Mouse (Mus musculus) forebrain, embryonic 12.5 days (tissue): Measurements from ENCODE around the gene Plcd1. TPM values are rescaled to one million over a fixed set of nuclear protein-coding genes. Genes with fewer than 3 reads are reported as not detected.

Experiments
- ATAC-seq: fragments of 200-750 bp; cut with Nextera tagmentation; 2 replicates; pipeline ENCODE4 v1.8.0; 2017; ENCODE audit warnings: moderate TSS enrichment; ENCODE audit not compliant: low FRiP score
- H3K27ac ChIP-seq: fragments of 300-500 bp; sonication (generic); 2 replicates; pipeline ENCODE4 v1.5.1; 2016; ENCODE audit warnings: mild to moderate bottlenecking
- H3K27me3 ChIP-seq: fragments of 300-500 bp; sonication (generic); 2 replicates; pipeline ENCODE4 v1.6.1; 2016; ENCODE audit warnings: mild to moderate bottlenecking
- H3K36me3 ChIP-seq: fragments of 300-500 bp; sonication (generic); replicated peaks from 2 replicates; pipeline ENCODE4 v1.6.1; 2016; ENCODE audit warnings: mild to moderate bottlenecking
- H3K4me1 ChIP-seq: fragments of 300-500 bp; sonication (generic); 2 replicates; pipeline ENCODE4 v1.6.1; 2016
- H3K4me2 ChIP-seq: fragments of 300-500 bp; sonication (generic); 2 replicates; pipeline ENCODE4 v1.6.1; 2016; ENCODE audit warnings: mild to moderate bottlenecking, moderate library complexity
- H3K4me3 ChIP-seq: fragments of 300-500 bp; sonication (generic); replicated peaks from 2 replicates; pipeline ENCODE4 v1.5.1; 2016; ENCODE audit warnings: mild to moderate bottlenecking
- H3K9ac ChIP-seq: fragments of 300-500 bp; sonication (generic); 2 replicates; pipeline ENCODE4 v1.6.1; 2016; ENCODE audit warnings: mild to moderate bottlenecking
- H3K9me3 ChIP-seq: fragments of 300-500 bp; sonication (generic); 2 replicates; pipeline ENCODE4 v1.6.1; 2016
- WGBS: fragments of 180-500 bp; shearing (Covaris S2); methylation state at CpG from one replicate; pipeline ENCODE4 v1.1.7; 2016; 5-methylcytosine and 5-hydroxymethylcytosine counted together
- polyA plus RNA-seq: library from polyadenylated mRNA; unstranded; fragments of >200 nt; fragmentation: Nextera tagmentation; extraction: Ambion mirVana; gene quantifications from 2 replicates; pipeline ENCODE4 v1.2.1, GENCODE M21; 2016

Plcd1 gene
- polyA plus RNA-seq = 11.0 and 16.8 TPM in 2 replicates

- no peaks in the 10 kb centered on the region for H3K9me3 ChIP-seq
- H3K4me2 ChIP-seq = peak within 1 kb of the TSS; percentile 73
- H3K4me1 ChIP-seq = peaks cover 37% of the 10 kb centered on the region
- H3K4me3 ChIP-seq = peak within 1 kb of the TSS; percentile 48
- no peaks in the 10 kb centered on the region for H3K36me3 ChIP-seq
- 7% methylated on average over 45 of the region's 45 CpGs for WGBS
- H3K27ac ChIP-seq = no peak within 1 kb of the TSS
- H3K9ac ChIP-seq = peak within 1 kb of the TSS; percentile 21
- H3K27me3 ChIP-seq = peaks cover 64% of the 10 kb centered on the region
- peak; percentile 70 for ATAC-seq
Measured at GRCm38 (mm10) chr9:119093419-119094295, at the start of gene Plcd1. TSS of gene Plcd1 (minus strand) at chr9:119093502.

GRCm38 (mm10) chr9:119142066-119142465 is 48.8 kb upstream of the Plcd1 start:
- Histone ChIP-seq H3K36me3 (no peaks in the 10 kb centered on the region), H3K27ac (no peak overlapping the region), H3K9me3 (no peaks in the 10 kb centered on the region), H3K4me1 (no peaks in the 10 kb centered on the region), H3K4me2 (no peak overlapping the region), H3K9ac (no peak overlapping the region), H3K27me3 (no peaks in the 10 kb centered on the region), H3K4me3 (no peak overlapping the region)
- no peak for ATAC-seq
- WGBS = 87% methylated on average over 5 of the region's 5 CpGs

GRCm38 (mm10) chr9:119138836-119139235 is 45.5 kb upstream of the Plcd1 start:
- Histone ChIP-seq H3K4me3 (no peak overlapping the region), H3K9me3 (no peaks in the 10 kb centered on the region), H3K27me3 (no peaks in the 10 kb centered on the region), H3K4me2 (no peak overlapping the region), H3K9ac (no peak overlapping the region), H3K27ac (no peak overlapping the region), H3K4me1 (no peaks in the 10 kb centered on the region), H3K36me3 (no peaks in the 10 kb centered on the region)
- ATAC-seq = no peak
- WGBS = 91% methylated on average over 2 of the region's 2 CpGs

- H3K36me3 ChIP-seq = no peaks in the 10 kb centered on the region
- H3K9me3 ChIP-seq = no peaks in the 10 kb centered on the region
- H3K27ac ChIP-seq = no peak overlapping the region
- no peaks in the 10 kb centered on the region for H3K27me3 ChIP-seq
- ATAC-seq = no peak
- H3K4me1 ChIP-seq = no peaks in the 10 kb centered on the region
- 72% methylated on average over 5 of the region's 5 CpGs for WGBS
- H3K4me3 ChIP-seq = no peak overlapping the region
- H3K4me2 ChIP-seq = no peak overlapping the region
- no peak overlapping the region for H3K9ac ChIP-seq
Measured at GRCm38 (mm10) chr9:119130692-119131091, 37.4 kb upstream of the Plcd1 start.

GRCm38 (mm10) chr9:119128436-119129181 is 35.3 kb upstream of the Plcd1 start:
- Histone ChIP-seq H3K36me3 (no peaks in the 10 kb centered on the region), H3K9me3 (no peaks in the 10 kb centered on the region), H3K4me1 (no peaks in the 10 kb centered on the region), H3K4me3 (no peak overlapping the region), H3K4me2 (no peak overlapping the region), H3K27ac (no peak overlapping the region), H3K27me3 (no peaks in the 10 kb centered on the region), H3K9ac (no peak overlapping the region)
- ATAC-seq = no peak
- 83% methylated on average over 12 of the region's 12 CpGs for WGBS

GRCm38 (mm10) chr9:119122596-119123369 is 29.5 kb upstream of the Plcd1 start:
- H3K36me3 ChIP-seq = no peaks in the 10 kb centered on the region
- H3K4me1 ChIP-seq = peaks cover 9% of the 10 kb centered on the region
- H3K27me3 ChIP-seq = no peaks in the 10 kb centered on the region
- no peak overlapping the region for H3K4me2 ChIP-seq
- no peak for ATAC-seq
- H3K9me3 ChIP-seq = no peaks in the 10 kb centered on the region
- no peak overlapping the region for H3K27ac ChIP-seq
- H3K9ac ChIP-seq = no peak overlapping the region
- no peak overlapping the region for H3K4me3 ChIP-seq
- 88% methylated on average over 18 of the region's 18 CpGs for WGBS

GRCm38 (mm10) chr9:119120168-119120560 is 26.9 kb upstream of the Plcd1 start:
- 78% methylated on average over 3 of the region's 3 CpGs for WGBS
- Histone ChIP-seq H3K27ac (no peak overlapping the region), H3K27me3 (no peaks in the 10 kb centered on the region), H3K36me3 (no peaks in the 10 kb centered on the region), H3K9ac (no peak overlapping the region), H3K4me3 (no peak overlapping the region), H3K9me3 (no peaks in the 10 kb centered on the region), H3K4me2 (no peak overlapping the region), H3K4me1 (peaks cover 9% of the 10 kb centered on the region)
- ATAC-seq = no peak

GRCm38 (mm10) chr9:119119409-119120167 is 26.3 kb upstream of the Plcd1 start:
- no peak overlapping the region for H3K9ac ChIP-seq
- H3K4me2 ChIP-seq = no peak overlapping the region
- H3K36me3 ChIP-seq = no peaks in the 10 kb centered on the region
- WGBS = 88% methylated on average over 19 of the region's 19 CpGs
- no peaks in the 10 kb centered on the region for H3K9me3 ChIP-seq
- H3K4me3 ChIP-seq = no peak overlapping the region
- no peaks in the 10 kb centered on the region for H3K27me3 ChIP-seq
- peaks cover 9% of the 10 kb centered on the region for H3K4me1 ChIP-seq
- H3K27ac ChIP-seq = no peak overlapping the region
- ATAC-seq = no peak

- 91% methylated on average over 17 of the region's 17 CpGs for WGBS
- peaks cover 11% of the 10 kb centered on the region for H3K4me1 ChIP-seq
- H3K4me2 ChIP-seq = no peak overlapping the region
- ATAC-seq = no peak
- H3K27me3 ChIP-seq = no peaks in the 10 kb centered on the region
- no peaks in the 10 kb centered on the region for H3K36me3 ChIP-seq
- H3K4me3 ChIP-seq = no peak overlapping the region
- no peak overlapping the region for H3K27ac ChIP-seq
- no peaks in the 10 kb centered on the region for H3K9me3 ChIP-seq
- H3K9ac ChIP-seq = no peak overlapping the region
Measured at GRCm38 (mm10) chr9:119114911-119115310, 21.6 kb upstream of the Plcd1 start.

- Histone ChIP-seq H3K36me3 (no peaks in the 10 kb centered on the region), H3K4me3 (no peak overlapping the region), H3K9me3 (no peaks in the 10 kb centered on the region), H3K27me3 (no peaks in the 10 kb centered on the region), H3K27ac (peak overlapping the region; percentile 56; the same call in 1 of the 2 replicates), H3K4me2 (no peak overlapping the region), H3K9ac (no peak overlapping the region), H3K4me1 (peaks cover 10% of the 10 kb centered on the region)
- ATAC-seq = peak; percentile 39; the same call in 1 of the 2 replicates
- WGBS = 47% methylated on average over 3 of the region's 3 CpGs
Measured at GRCm38 (mm10) chr9:119110640-119111039, 17.3 kb upstream of the Plcd1 start.

GRCm38 (mm10) chr9:119109685-119110353 is 16.5 kb upstream of the Plcd1 start:
- no peaks in the 10 kb centered on the region for H3K36me3 ChIP-seq
- H3K4me1 ChIP-seq = peaks cover 10% of the 10 kb centered on the region
- H3K9ac ChIP-seq = no peak overlapping the region
- no peak for ATAC-seq
- H3K27me3 ChIP-seq = no peaks in the 10 kb centered on the region
- no peak overlapping the region for H3K4me3 ChIP-seq
- H3K4me2 ChIP-seq = no peak overlapping the region
- WGBS = 56% methylated on average over 12 of the region's 12 CpGs
- no peaks in the 10 kb centered on the region for H3K9me3 ChIP-seq
- no peak overlapping the region for H3K27ac ChIP-seq
